Mouse (Mus musculus) spleen, adult 2 months (tissue): ENCODE results near the gene Pin1. TPM values are rescaled to one million over a fixed set of nuclear protein-coding genes. Genes with fewer than 3 reads are reported as not detected.
"Not testable (repeated sequence)": the region's sequence is repeated elsewhere in the genome, so short reads cannot be mapped to it uniquely, and the experiment has no call there.

Source experiments
- DNase-seq, 2 experiments: peaks; one replicate each; pipeline versions ENCODE4 v3.0.0 to v3.0.0-alpha.2; 2012 to 2021; ENCODE audit warnings: low spot score in 2 of 2, low read depth in 1 of 2
- H3K27ac ChIP-seq: fragments of 200-500 bp; 2 replicates; pipeline ENCODE4 v1.5.1; 2012; ENCODE audit warnings: low read length, inconsistent platforms; ENCODE audit not compliant: insufficient read depth
- H3K27me3 ChIP-seq: fragments of 200-500 bp; 2 replicates; pipeline ENCODE4 v1.6.1; 2012; ENCODE audit warnings: mild to moderate bottlenecking, moderate library complexity, low read length, inconsistent platforms; ENCODE audit not compliant: control insufficient read depth, insufficient read depth
- H3K36me3 ChIP-seq: fragments of 200-500 bp; 2 replicates; pipeline ENCODE4 v1.6.1; 2012; ENCODE audit warnings: mild to moderate bottlenecking, low read length, inconsistent platforms; ENCODE audit not compliant: control insufficient read depth, insufficient read depth
- H3K4me1 ChIP-seq: fragments of 200-500 bp; 2 replicates; pipeline ENCODE4 v1.6.1; 2011; ENCODE audit warnings: inconsistent platforms; ENCODE audit not compliant: control insufficient read depth, insufficient read depth, insufficient read length
- H3K4me3 ChIP-seq: fragments of 200-500 bp; 2 replicates; pipeline ENCODE4 v1.5.1; 2011; ENCODE audit warnings: mild to moderate bottlenecking, inconsistent platforms; ENCODE audit not compliant: insufficient read depth, insufficient read length; ENCODE audit errors: extremely low read depth
- CTCF ChIP-seq: fragments of 200-500 bp; IDR thresholded peaks from 2 replicates; pipeline ENCODE4 v1.5.1; 2011; ENCODE audit warnings: mild to moderate bottlenecking, inconsistent platforms; ENCODE audit not compliant: insufficient read depth, insufficient read length, insufficient replicate concordance; ENCODE audit errors: extremely low read depth
- POLR2A ChIP-seq: fragments of 200-500 bp; IDR thresholded peaks from 2 replicates; pipeline ENCODE4 v1.6.1; 2011; ENCODE audit warnings: low read depth, low read length, inconsistent platforms
- WGBS: fragments of 180-500 bp; shearing (Covaris S2); methylation state at CpG from one replicate; pipeline ENCODE4 v1.1.7; 2018; 5-methylcytosine and 5-hydroxymethylcytosine counted together
- polyA plus RNA-seq: library from polyadenylated mRNA; depleted of rRNA; stranded (reverse); fragments of >200 nt; gene quantifications from 2 replicates; pipeline ENCODE4 v1.2.3, GENCODE M21; 2012

Gene Pin1
- polyA plus RNA-seq, 1 experiment = 11.3 TPM

DNA sequence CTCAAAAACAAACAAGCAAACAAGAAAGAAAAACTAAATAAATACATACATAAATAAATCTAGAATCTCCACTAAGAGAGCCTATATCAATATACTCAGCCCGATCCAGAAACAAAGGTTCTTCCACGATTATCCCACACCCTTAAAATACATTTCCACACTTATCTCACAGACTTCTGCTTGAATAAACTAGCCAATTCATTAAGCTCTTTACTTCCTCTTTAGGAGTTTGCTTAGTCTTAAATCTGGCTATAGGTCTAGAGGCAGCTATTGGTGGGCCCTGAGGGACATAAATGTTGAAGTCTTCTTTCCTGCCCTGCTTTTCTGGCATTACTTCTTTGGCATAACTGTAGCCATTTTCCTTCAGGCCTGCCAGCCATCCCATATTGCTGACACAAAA lies 20.6 kb upstream of the Pin1 start:
- H3K4me1 ChIP-seq = peaks cover 4% of the 10 kb centered on the region; the same call in 1 of the 2 replicates
- TF ChIP-seq POLR2A = no peak
- no peak for TF ChIP-seq CTCF
- H3K4me3 ChIP-seq = no peak overlapping the region
- no peak for DNase-seq
- no peaks in the 10 kb centered on the region for H3K27me3 ChIP-seq
- 84% methylated on average over 2 of the region's 2 CpGs for WGBS
- H3K36me3 ChIP-seq = no peaks in the 10 kb centered on the region
- H3K27ac ChIP-seq = no peak overlapping the region

DNA sequence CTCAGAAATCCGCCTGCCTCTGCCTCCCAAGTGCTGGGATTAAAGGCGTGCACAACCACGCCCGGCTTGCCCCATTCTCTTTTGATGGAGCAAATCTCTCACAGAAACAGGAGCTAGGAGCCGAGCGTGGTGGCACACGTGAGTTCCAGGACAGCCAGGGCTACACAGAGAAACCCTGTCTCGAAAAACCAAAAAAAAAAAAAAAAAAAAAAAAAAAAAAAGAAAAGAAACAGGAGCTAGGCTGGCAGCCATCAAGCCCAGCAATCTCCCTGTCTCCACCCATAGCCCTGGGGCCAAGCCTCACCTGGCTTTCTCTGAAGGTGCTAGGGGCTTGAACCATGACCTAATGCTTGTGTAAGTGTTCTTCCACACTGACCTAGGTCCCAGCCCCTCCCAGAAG lies 16.2 kb upstream of the Pin1 start:
- not testable (repeated sequence) for H3K27ac ChIP-seq, DNase-seq, H3K4me3 ChIP-seq, H3K27me3 ChIP-seq
- Histone ChIP-seq H3K36me3 (peaks cover 15% of the 10 kb centered on the region), H3K4me1 (peaks cover 10% of the 10 kb centered on the region; the same call in 1 of the 2 replicates)
- 73% methylated on average over 8 of the region's 8 CpGs for WGBS

DNA sequence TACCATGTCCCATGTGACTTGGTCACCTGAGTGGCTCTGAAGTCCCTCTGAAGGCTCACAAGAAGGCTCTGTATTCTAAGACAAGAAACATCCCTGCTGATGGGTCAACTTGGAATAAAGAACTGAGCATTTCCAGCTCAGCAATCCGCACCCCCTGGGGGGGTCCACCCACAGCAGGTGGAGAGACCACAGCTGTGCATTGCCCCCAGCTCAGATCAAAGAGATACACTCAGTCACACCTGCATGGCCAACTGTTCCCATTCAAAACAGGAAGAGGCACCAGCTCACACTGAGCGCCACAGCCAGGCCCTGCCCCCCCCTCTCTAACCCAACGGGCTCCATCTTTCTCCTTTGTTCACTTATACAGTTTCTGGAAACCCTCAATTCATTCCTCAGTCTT lies 15.6 kb upstream of the Pin1 start:
- Histone ChIP-seq H3K4me1 (peaks cover 10% of the 10 kb centered on the region; the same call in 1 of the 2 replicates), H3K27ac (peak overlapping the region; percentile 74), H3K27me3 (no peaks in the 10 kb centered on the region), H3K36me3 (peaks cover 15% of the 10 kb centered on the region), H3K4me3 (no peak overlapping the region)
- DNase-seq = peak in 1 of 2 experiments; percentile 42
- TF ChIP-seq CTCF (no peak), POLR2A (no peak)
- WGBS = 21% methylated on average over 3 of the region's 3 CpGs

DNA sequence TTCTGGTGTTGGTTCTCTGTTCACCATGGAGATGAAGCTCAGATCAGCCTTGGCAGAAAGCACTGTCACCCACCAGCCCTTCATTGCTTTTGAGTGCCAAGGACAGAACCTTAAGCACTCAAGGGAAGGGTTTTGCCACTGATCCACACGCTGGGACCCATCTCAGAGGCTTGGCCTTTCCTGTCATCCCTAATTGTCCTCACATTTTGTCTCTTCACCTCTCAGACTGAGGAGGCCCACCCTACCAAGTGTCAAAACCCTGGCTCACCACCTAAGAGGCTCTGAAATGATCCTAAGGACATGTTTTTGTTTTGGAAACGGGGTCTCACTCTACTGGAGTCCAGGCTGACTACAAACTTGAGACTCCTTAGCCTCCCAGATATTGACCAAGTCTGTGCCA lies 15.1 kb upstream of the Pin1 start:
- Histone ChIP-seq H3K27me3 (no peaks in the 10 kb centered on the region), H3K36me3 (peaks cover 15% of the 10 kb centered on the region), H3K27ac (peak overlapping the region; percentile 72), H3K4me3 (no peak overlapping the region), H3K4me1 (peaks cover 11% of the 10 kb centered on the region)
- no peak for DNase-seq
- TF ChIP-seq CTCF (no peak), POLR2A (no peak)
- 93% methylated on average over 2 of the region's 2 CpGs for WGBS

DNA sequence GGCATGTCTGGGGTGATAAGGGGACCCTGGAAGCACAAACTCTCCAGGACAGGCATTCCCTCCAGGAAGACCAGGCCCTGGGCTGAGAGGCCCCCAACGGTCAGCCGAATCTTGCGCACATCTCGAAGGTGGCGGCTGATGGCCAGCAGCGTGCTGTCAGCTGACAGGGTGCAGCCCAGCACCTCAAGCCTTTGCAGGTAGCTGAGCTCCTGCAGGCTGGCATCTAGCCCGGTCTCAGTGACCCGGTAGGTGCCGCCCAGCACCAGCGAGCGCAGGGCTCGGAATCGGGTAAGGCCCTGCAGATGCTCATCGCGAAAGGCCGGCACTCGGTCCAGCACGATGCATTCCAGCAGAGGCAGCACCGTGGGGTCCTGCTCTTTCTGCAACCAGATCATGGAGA lies 13.3 kb upstream of the Pin1 start:
- peaks cover 21% of the 10 kb centered on the region for H3K4me1 ChIP-seq
- no peak for TF ChIP-seq CTCF
- no peak for TF ChIP-seq POLR2A
- H3K36me3 ChIP-seq = peaks cover 17% of the 10 kb centered on the region
- H3K27ac ChIP-seq = no peak overlapping the region
- DNase-seq = no peak
- H3K27me3 ChIP-seq = no peaks in the 10 kb centered on the region
- no peak overlapping the region for H3K4me3 ChIP-seq
- 95% methylated on average over 19 of the region's 19 CpGs for WGBS

DNA sequence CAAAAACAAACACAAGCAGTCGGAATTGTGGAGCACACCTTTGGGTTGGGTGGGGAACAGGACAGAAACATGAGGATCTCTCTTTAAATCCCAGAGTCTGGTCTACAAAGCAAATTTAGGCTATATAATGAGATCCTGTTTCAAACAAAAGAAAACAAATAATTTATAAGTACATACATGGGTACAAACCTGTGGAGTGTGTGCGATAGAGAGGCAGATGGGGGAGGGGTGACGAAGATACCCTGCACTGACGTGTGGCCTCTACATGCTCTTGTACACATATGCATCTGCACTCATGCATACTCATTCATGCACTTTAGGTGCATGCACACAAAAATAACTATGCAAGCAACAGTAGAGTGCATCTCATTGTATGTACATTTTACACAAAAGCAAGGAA lies 12.4 kb upstream of the Pin1 start:
- H3K36me3 ChIP-seq = peaks cover 17% of the 10 kb centered on the region
- 71% methylated on average over 4 of the region's 4 CpGs for WGBS
- H3K4me1 ChIP-seq = peaks cover 21% of the 10 kb centered on the region
- no peaks in the 10 kb centered on the region for H3K27me3 ChIP-seq
- H3K4me3 ChIP-seq = no peak overlapping the region
- no peak overlapping the region for H3K27ac ChIP-seq
- TF ChIP-seq CTCF (no peak), POLR2A (no peak)
- no peak for DNase-seq

DNA sequence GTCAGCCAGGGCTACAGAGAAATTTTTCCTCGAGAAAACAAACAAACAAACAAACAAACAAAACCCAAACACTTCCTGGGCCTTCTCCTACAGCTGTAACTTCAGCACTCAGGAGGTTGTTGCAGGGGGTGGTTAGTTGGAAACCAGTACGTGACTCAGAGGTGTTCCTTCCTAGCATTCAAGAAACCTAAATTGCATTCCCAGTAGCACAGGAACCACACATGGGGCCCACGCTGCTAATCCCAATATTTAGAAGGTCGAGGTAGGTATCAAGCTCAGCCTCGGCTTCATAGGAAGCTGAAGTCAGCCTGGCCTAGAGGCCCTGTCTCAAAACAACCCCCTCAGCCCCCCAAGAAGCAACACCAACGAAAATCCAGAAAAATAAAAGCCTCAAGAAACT lies 10.4 kb upstream of the Pin1 start:
- Histone ChIP-seq H3K36me3 (peaks cover 18% of the 10 kb centered on the region), H3K27ac (no peak overlapping the region), H3K4me1 (peaks cover 16% of the 10 kb centered on the region), H3K27me3 (no peaks in the 10 kb centered on the region), H3K4me3 (no peak overlapping the region)
- WGBS = 40% methylated on average over 6 of the region's 6 CpGs
- no peak for TF ChIP-seq POLR2A
- TF ChIP-seq CTCF = no peak
- DNase-seq = no peak
